Mouse (Mus musculus) stomach, postnatal 0 days (tissue): ENCODE results near the gene Tpr. TPM values are rescaled to one million over a fixed set of nuclear protein-coding genes. Genes with fewer than 3 reads are reported as not detected.

ENCODE experiments used
- ATAC-seq: fragments of 200-750 bp; cut with Nextera tagmentation; 2 replicates; pipeline ENCODE4 v1.8.0; 2017; ENCODE audit not compliant: low FRiP score, low TSS enrichment
- DNase-seq: peaks from one replicate; pipeline ENCODE4 v3.0.0-alpha.2; 2016; ENCODE audit warnings: low spot score
- H3K27ac ChIP-seq: fragments of 300-500 bp; sonication (generic); replicated peaks from 2 replicates; pipeline ENCODE4 v1.5.1; 2014; ENCODE audit warnings: mild to moderate bottlenecking, control low read depth
- H3K27me3 ChIP-seq: fragments of 300-500 bp; sonication (generic); 2 replicates; pipeline ENCODE4 v1.6.1; 2014; ENCODE audit warnings: low read length; ENCODE audit not compliant: control insufficient read depth, insufficient read depth
- H3K36me3 ChIP-seq: fragments of 300-500 bp; sonication (generic); 2 replicates; pipeline ENCODE4 v1.6.1; 2014; ENCODE audit warnings: low read length, mixed read lengths; ENCODE audit not compliant: control insufficient read depth, insufficient read depth
- H3K4me1 ChIP-seq: fragments of 300-500 bp; sonication (generic); replicated peaks from 2 replicates; pipeline ENCODE4 v1.6.1; 2014; ENCODE audit warnings: antibody characterized with exemption; ENCODE audit not compliant: control insufficient read depth, insufficient read depth
- H3K4me2 ChIP-seq: fragments of 300-500 bp; sonication (generic); replicated peaks from 2 replicates; pipeline ENCODE4 v1.6.1; 2014; ENCODE audit warnings: low read depth, mild to moderate bottlenecking, control low read depth, moderate library complexity
- H3K4me3 ChIP-seq: fragments of 300-500 bp; sonication (generic); 2 replicates; pipeline ENCODE4 v1.5.1; 2014; ENCODE audit warnings: low read depth, low read length, control low read depth
- H3K9ac ChIP-seq: fragments of 300-500 bp; sonication (generic); 2 replicates; pipeline ENCODE4 v1.6.1; 2014; ENCODE audit warnings: mild to moderate bottlenecking, low read length, control low read depth, mixed read lengths
- H3K9me3 ChIP-seq: fragments of 300-500 bp; sonication (generic); 2 replicates; pipeline ENCODE4 v1.6.1; 2016; ENCODE audit warnings: low read length; ENCODE audit not compliant: control insufficient read depth
- CTCF ChIP-seq: IDR thresholded peaks from 2 replicates; pipeline ENCODE4 v1.5.1; 2016; ENCODE audit warnings: antibody characterized with exemption, low read depth, mild to moderate bottlenecking, moderate library complexity
- EP300 ChIP-seq: optimal IDR thresholded peaks from 2 replicates; pipeline ENCODE3; 2016; ENCODE audit warnings: antibody characterized with exemption
- WGBS: fragments of 180-500 bp; shearing (Covaris S2); extraction: QIAGEN DNeasy Blood & Tissue Kit; methylation state at CpG from one replicate; pipeline ENCODE4 v1.1.7; 2014; 5-methylcytosine and 5-hydroxymethylcytosine counted together
- polyA plus RNA-seq: library from polyadenylated mRNA; unstranded; fragments of >200 nt; fragmentation: Nextera tagmentation; extraction: Ambion mirVana; gene quantifications from 2 replicates; pipeline ENCODE4 v1.2.1, GENCODE M21; 2015

Gene Tpr
- polyA plus RNA-seq, 1 experiment from 2014 or later, result 93.7 TPM

DNA sequence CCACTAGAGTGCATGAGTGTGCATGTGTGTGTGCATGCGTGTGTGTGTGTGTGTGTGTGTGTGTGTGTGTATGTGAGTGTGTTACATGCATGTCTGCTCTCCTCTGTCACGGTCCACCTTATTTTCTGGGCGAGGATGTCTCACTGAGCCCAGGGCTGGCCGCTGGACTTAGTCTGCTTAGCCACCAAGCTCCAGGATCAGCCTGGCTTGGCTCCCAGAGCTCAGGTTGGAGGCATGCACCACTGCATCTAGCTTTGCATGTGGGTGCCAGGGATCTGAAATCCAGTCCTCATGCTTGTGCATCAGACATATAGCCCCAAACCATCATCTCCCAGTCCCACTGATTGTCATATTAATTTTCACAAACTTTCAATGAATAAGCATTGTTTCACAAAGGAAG is 71.1 kb downstream of the Tpr start:
- no peak for TF ChIP-seq CTCF
- no peak for TF ChIP-seq EP300
- no peak for ATAC-seq
- no peak overlapping the region for H3K4me2 ChIP-seq
- H3K27ac ChIP-seq, result no peak overlapping the region
- H3K9ac ChIP-seq, result no peak overlapping the region
- H3K4me1 ChIP-seq, result no peaks in the 10 kb centered on the region
- no peak overlapping the region for H3K4me3 ChIP-seq
- no peaks in the 10 kb centered on the region for H3K27me3 ChIP-seq
- WGBS, result 85% methylated on average over 4 of the region's 4 CpGs
- no peak for DNase-seq
- no peaks in the 10 kb centered on the region for H3K36me3 ChIP-seq
- H3K9me3 ChIP-seq, result no peaks in the 10 kb centered on the region

GRCm38 (mm10) chr1:150465364-150465763 is 72.7 kb downstream of the Tpr start:
- WGBS, result 83% methylated on average over 10 of the region's 10 CpGs
- no peak for TF ChIP-seq EP300
- TF ChIP-seq CTCF, result no peak
- H3K36me3 ChIP-seq, result no peaks in the 10 kb centered on the region
- no peaks in the 10 kb centered on the region for H3K4me1 ChIP-seq
- no peak for DNase-seq
- no peaks in the 10 kb centered on the region for H3K27me3 ChIP-seq
- H3K27ac ChIP-seq, result no peak overlapping the region
- no peak overlapping the region for H3K4me2 ChIP-seq
- ATAC-seq, result no peak
- H3K9me3 ChIP-seq, result no peaks in the 10 kb centered on the region
- no peak overlapping the region for H3K9ac ChIP-seq
- no peak overlapping the region for H3K4me3 ChIP-seq

- H3K27ac ChIP-seq, result no peak within 1 kb of the TSS
- no peaks in the 10 kb centered on the region for H3K9me3 ChIP-seq
- DNase-seq, result no peak
- no peaks in the 10 kb centered on the region for H3K36me3 ChIP-seq
- no peak for ATAC-seq
- TF ChIP-seq CTCF (no peak), EP300 (no peak)
- no peaks in the 10 kb centered on the region for H3K4me1 ChIP-seq
- H3K4me3 ChIP-seq, result no peak within 1 kb of the TSS
- 65% methylated on average over 3 of the region's 3 CpGs for WGBS
- no peak within 1 kb of the TSS for H3K9ac ChIP-seq
- H3K4me2 ChIP-seq, result no peak within 1 kb of the TSS
- H3K27me3 ChIP-seq, result no peaks in the 10 kb centered on the region
Observed at GRCm38 (mm10) chr1:150466132-150466531, 73.5 kb downstream of the Tpr start, which contains the start of gene Prg4. Prg4 (minus strand) TSS chr1:150466165.

GRCm38 (mm10) chr1:150469992-150470391 is 77.4 kb downstream of the Tpr start:
- Histone ChIP-seq H3K4me3 (no peak overlapping the region), H3K4me2 (no peak overlapping the region), H3K27ac (no peak overlapping the region), H3K36me3 (no peaks in the 10 kb centered on the region), H3K9ac (no peak overlapping the region), H3K4me1 (no peaks in the 10 kb centered on the region), H3K9me3 (no peaks in the 10 kb centered on the region), H3K27me3 (no peaks in the 10 kb centered on the region)
- ATAC-seq, result no peak
- WGBS, result 82% methylated on average over 3 of the region's 3 CpGs
- TF ChIP-seq CTCF, result no peak
- no peak for TF ChIP-seq EP300
- DNase-seq, result no peak

- DNase-seq (no peak), ATAC-seq (no peak)
Observed at GRCm38 (mm10) chr1:150472525-150472924, 79.9 kb downstream of the Tpr start.

GRCm38 (mm10) chr1:150480674-150481073 is 88.0 kb downstream of the Tpr start:
- 73% methylated on average over 5 of the region's 5 CpGs for WGBS
- DNase-seq (no peak), ATAC-seq (no peak)
- no peak for TF ChIP-seq EP300
- no peak for TF ChIP-seq CTCF
- H3K27me3 ChIP-seq, result no peaks in the 10 kb centered on the region
- no peak overlapping the region for H3K4me3 ChIP-seq
- H3K27ac ChIP-seq, result no peak overlapping the region
- no peak overlapping the region for H3K9ac ChIP-seq
- no peaks in the 10 kb centered on the region for H3K4me1 ChIP-seq
- H3K9me3 ChIP-seq, result no peaks in the 10 kb centered on the region
- no peak overlapping the region for H3K4me2 ChIP-seq
- H3K36me3 ChIP-seq, result no peaks in the 10 kb centered on the region

More at GRCm38 (mm10) chr1:150472525-150472924, 79.9 kb downstream of the Tpr start:
- no peaks in the 10 kb centered on the region for H3K36me3 ChIP-seq
- no peak overlapping the region for H3K4me2 ChIP-seq
- H3K9me3 ChIP-seq, result no peaks in the 10 kb centered on the region
- H3K4me3 ChIP-seq, result no peak overlapping the region
- H3K4me1 ChIP-seq, result no peaks in the 10 kb centered on the region
- TF ChIP-seq CTCF, result no peak
- TF ChIP-seq EP300, result no peak
- no peak overlapping the region for H3K27ac ChIP-seq
- 71% methylated on average over 7 of the region's 7 CpGs for WGBS
- H3K27me3 ChIP-seq, result no peaks in the 10 kb centered on the region
- H3K9ac ChIP-seq, result no peak overlapping the region
